Mouse (Mus musculus) regulatory T cell (primary cell): ENCODE results near the gene Mlkl.

Source experiments
- in situ Hi-C: fragments of 300-600 bp; cut with MboI, MseI; formaldehyde crosslinking; loops from one replicate; pipeline ENCODE4 v1.15.1; 2025; ENCODE audit warnings: high pct_unique_total_duplicates

The Mlkl gene

DNA sequence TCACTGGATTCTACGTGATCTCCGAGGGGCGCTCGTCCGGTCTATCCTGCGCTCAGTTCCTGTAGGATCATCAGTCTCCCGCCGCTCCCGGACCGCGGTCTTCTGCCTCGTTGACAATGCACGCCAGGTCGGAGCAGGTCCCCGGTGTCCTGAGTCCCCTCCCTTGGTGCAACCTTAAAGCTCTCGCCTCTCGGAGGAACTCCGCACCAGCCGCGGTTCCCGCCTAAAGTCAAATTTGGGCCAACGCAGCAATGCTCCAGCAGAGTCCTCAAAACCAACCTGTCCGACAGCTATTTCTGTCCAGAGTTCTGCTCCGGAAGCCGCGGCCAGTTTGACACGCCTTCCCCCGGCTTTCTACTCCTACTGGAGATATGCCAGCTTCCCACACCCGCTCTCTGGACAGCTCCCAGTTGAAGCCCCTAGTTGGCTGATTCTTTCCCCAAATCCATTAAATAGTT is at the start of gene Mlkl:
TSS of gene Mlkl (minus strand) at position 288 of the 458 bp plus-strand sequence.
- in situ Hi-C loops, result no loop called here

DNA sequence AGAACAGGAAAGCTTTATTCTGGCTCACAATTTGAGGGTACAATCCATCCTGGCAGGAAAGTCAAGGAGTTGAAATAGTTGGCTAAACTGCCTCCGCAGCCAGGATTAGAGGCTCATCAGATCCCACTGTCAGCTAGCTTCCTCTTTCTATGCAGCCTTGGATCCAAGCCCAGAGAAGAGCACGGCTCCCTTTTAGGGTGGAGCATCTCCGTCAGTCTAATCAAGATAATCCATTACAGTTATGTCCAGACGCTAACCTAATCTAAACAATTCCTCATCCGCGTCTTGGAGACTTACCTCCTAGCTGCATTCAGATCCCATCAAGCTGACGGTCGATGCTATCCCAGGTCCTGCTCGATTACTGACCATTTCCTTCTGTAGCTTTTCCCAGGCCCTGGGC is 47.9 kb upstream of the Mlkl start:
- in situ Hi-C loops, result no loop called here

DNA sequence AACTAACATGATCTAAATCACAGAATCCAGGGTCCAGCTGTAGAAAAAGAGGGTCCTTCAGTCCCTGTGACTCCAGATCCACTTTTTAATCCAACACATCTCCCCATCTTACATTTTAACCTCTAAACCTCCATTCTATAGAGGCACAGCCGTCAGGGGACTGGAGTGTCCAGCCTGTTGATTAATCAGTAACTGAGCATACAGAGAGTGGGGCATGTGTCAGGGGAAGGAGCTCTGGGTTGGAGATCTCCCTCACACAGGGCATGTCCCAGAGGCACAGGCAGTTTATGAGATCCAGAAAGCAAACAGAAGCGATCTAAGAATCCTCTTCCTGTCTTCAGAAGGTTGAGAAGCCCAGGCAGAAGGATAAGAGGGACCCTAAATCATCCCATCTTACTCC is 46.7 kb upstream of the Mlkl start:
- in situ Hi-C loops, result no loop called here

DNA sequence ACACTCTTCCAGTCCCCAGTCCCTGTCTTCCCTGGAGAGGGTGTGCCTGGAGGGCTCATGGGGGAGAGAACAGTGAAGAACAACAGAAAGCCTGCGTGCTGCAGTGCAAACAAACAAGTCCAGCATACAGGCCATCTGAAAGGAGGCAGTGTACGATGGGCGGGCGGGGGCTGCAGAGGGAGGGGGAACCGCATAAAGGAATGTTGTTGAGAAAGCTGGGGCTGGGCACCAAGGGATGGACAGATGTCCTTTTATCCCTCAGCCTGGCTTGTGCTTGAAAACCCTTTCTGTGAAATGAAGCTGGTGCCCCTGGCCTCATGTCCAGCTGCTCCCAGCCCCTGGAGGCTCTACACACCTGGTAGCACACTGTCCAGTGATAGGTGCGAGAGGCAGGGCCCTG is 37.2 kb upstream of the Mlkl start:
- in situ Hi-C loops, result no loop called here

DNA sequence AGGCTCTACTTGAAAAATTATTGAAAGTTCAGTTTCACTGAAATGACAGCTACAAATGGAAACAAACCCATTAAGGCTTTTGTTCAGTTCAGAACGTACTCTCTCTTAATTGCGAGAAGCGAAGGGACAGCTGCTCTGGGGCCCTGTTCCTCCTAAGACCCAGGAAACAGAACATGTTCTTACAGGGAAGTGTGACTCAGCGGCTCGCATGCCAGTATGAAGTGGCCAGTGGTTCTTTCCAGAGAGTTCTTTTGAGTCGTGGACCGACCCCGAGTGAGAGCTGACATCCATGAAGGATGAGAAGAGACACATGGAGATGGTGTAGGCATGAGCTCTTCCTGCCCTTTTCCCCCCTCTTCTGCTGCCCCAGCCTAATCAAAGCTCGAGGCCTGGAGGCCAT is 31.7 kb upstream of the Mlkl start:
- in situ Hi-C loops, result no loop called here

DNA sequence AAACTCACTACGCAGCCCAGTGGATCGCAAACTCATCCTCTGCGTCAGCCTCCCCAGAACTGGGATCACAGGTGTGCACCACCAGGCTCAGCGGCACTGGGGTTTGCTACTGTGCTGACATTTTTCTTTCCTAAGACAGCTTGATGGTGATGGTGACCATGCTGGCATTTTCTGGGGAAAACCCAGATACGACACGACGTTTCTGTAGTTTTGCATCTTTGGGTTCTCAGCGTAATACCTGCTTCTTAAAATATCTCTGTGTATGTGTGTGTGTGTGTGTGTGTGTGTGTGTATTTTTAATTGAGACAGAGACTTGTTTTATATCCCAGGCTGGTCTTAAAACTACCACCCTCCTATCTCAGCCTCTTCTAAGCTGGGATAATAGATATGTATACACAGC is 29.4 kb upstream of the Mlkl start:
- in situ Hi-C loops, result no loop called here

GRCm38 (mm10) chr8:111366610-111367234 is 28.7 kb upstream of the Mlkl start:
- in situ Hi-C loops, result no loop called here

DNA sequence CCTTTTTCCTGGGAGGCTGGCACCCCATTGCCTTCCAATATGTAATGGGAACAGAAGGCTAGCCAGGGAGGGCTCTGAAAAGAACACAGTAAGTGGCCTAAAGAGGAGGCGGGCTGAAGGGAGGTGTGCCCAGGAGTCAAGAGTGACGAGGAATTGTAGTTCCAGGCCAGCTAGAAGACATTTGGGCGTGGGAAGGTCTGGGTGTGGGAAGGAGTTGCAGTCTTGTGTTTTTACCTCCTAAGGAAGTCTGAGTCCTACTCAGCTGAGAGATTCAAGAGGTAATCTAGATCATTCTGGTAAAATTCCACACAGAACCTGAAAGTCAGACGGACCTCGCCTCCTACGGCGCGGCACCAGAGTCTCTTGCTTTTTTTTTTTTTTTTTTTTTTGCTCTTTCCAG is 25.5 kb upstream of the Mlkl start:
- in situ Hi-C loops, result no loop called here

DNA sequence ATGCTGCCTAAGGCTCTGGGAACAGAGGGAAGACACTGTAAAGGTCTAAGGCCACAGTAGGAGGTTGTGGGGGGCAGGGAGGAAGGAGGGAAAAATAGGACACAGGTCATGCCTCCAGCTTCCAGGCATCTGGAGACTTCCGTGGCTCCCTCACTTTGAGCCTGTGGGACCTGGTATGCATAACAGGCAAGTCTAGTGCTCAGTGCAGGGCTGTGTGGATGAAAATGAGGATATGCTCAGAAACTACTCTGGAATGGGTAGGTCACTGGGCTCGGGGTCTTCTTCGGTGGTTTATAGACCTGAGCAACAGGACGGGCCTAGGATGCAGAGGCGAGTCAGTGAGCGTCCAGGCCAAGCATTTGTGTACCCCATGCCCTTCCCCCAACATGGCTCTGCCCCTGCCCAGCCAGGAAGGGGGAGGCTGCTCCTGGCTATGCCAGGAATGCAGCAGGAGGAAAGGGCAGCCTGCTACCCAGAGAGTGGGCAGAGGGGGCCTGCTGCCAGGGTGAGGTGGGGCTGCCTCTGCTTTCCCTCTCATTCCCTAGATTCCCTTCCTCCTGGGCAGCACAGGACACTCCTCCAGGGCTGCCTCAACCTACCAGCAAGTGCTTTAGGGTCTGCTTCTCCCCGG is 22.7 kb upstream of the Mlkl start:
- in situ Hi-C loops, result no loop called here

GRCm38 (mm10) chr8:111359936-111360335 is 22.0 kb upstream of the Mlkl start:
- in situ Hi-C loops, result no loop called here

DNA sequence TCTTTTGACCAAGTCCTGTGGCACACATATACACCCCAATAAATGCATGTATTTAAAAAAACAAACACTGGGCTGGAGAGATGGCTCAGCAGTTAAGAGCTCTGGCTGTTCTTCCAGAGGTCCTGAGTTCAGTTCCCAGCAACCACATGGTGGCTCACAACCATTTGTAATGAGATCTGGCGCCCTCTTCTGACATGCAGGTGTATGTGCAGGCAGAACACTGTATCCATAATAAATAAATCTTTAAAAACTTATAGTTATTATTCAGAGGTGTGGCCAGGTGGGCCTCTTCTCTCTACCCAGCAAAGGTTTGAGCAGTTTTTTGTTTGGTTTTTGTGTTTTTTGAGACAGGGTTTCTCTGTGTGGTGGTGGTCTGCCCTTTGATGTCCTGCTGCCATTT is 20.9 kb upstream of the Mlkl start:
- in situ Hi-C loops, result no loop called here

DNA sequence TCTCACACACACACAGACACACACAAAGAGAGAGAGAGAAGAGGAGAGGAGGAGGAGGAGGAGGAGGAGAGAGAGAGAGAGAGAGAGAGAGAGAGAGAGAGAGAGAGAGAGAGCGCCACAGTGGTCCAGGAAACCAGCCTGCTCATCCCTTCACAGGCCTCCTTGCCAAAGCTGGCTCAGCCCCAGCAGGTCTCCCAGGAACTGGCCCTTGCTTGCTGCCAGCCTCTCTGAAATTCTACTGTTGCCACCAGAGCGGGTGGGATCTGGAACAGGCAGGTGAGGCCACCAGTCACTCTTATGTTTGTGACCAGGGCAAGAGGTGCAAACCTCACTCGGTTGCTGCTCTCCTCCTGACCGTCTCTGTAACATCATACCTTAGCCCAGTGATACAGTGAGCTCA is 19.5 kb upstream of the Mlkl start:
- in situ Hi-C loops, result no loop called here

GRCm38 (mm10) chr8:111353497-111353896 is 15.5 kb upstream of the Mlkl start:
- in situ Hi-C loops, result no loop called here

DNA sequence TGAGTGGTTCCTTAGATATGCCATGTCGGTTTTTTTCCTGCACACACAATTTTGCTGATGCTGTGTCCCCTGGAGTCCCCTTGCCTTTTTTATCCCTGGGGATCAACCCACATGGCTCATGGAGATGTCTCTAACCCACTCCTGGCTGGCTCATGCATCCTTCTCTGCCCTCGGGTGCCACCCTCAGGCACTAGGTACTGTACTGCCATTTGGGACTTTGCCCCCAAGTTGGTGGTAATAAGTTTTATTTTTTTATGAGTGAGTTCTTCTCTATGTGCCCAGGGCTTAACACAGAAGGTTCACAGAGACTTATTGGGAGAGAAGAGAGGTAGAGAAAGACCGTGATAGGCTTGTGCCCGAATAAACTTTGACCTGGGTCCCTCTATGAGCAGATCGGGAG is 14.3 kb upstream of the Mlkl start:
- in situ Hi-C loops, result no loop called here

GRCm38 (mm10) chr8:111350577-111350976 is 12.6 kb upstream of the Mlkl start:
- in situ Hi-C loops, result no loop called here

DNA sequence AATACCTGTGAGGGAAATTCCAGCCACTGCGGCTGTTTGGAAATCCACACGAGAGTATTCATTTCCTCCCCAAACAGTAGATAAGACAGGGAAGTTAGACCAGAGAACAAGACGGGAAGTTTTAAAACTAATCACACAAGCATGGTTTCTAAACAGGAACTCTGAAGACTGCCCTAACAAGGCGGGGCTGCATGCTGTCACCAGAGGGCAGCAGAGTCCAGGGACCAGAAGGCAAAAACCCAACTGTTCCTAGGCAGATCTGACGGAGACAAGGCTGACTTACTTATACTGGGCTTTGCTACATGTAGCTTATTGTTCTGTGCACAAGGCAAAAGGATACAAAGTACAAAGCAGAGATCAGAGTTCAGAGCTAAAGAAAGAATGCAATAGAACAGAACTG is 5.2 kb upstream of the Mlkl start:
- in situ Hi-C loops, result loop anchor here (10.0 kb wide), 1 partner anchor 282 kb away; no protein-coding TSS in a partner anchor

DNA sequence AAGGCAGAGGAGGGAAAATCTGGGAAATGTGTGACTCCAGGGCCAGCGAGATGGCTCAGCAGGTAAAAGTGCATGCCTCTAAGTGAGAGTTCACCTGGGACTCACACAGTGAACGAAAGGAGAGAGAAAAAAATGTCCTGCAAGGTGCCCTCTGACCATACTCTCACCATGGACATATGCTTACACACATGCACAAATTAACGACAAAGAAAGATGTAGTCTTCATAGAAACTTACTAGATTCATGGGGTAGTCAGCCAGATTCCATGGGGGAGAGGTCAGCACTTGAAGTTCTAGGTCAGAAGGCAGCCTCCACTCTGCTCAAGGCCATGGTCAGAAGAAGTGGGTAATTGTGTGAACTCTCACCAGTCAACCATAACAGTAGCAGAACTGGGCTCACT is 2.2 kb upstream of the Mlkl start:
- in situ Hi-C loops, result loop anchor here (10.0 kb wide), 1 partner anchor 285 kb away; no protein-coding TSS in a partner anchor

GRCm38 (mm10) chr8:111338370-111339208 is 612 bp upstream of the Mlkl start:
- in situ Hi-C loops, result no loop called here

DNA sequence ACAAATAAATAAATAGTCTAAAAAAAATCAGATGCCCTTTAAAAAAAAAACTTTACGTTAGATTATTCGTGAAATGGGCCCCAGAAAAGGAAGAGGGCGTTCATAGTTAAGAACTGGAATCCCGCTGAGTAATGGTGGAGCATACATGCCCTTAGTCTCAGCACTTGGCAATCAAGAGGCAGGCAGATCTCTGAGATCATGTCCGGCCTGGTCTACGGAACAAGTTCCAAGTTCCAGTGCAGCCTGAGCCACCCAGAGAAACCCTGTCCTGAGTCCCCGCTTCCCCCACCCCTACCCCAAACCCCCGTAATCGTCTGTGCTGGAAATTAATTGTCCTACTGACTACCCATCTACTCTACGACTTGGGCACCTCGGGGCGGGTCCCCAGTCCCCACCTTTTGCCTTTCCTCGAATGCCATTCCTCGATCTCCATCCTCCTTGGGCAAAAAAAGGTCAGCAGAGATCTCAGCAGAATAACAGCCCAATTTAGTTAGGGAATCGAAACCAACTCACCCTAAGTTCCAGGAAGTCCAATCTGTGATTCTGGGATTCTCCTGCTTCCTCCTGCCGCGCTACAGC is 577 bp downstream of the Mlkl start:
- in situ Hi-C loops, result no loop called here

DNA sequence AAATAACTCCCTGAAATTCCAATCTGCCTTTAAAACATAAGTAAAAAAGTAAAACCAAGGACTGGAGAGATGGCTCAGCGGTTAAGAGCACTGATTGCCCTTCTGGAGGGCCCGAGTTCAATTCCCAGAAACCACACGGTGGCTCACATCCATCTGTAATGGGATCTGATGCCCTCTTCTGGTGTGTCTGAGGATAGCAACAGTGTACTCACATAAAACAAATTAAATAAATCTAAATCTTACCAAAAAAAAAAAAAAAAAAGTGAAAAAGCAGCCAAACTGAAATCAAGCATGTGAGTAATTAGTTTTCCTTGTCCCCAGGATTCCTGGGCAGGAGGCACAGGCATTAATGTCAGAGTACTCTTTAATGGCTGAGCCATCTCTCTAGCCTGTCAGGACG is 1.3 kb downstream of the Mlkl start:
- in situ Hi-C loops, result no loop called here

DNA sequence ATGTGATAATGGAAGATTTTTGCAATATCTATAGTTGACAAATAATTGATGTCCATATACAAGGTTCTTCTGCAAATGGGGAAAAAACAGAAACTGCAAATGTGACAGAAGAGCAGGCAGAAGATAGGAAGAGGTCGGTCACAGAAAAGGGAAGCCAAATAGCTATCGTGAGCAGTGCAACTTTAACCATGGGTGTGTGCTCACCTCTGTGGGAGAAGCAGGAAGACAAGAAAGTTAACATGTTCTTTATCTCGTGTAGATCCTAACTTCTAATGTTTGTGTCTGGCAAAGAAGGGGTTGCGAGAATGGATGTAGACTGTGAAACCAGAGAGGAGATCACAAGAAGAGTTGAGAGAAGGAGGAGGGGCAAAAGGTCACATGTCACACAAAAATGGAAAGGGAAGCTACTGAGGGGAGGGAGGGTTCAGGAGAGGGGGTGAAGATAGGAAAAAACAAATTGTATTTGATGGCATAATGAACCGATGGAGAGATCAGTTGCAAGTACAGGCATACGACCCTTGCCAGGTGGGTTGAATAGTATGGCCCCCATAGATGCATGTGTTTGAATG is 12.7 kb downstream of the Mlkl start:
- in situ Hi-C loops, result no loop called here

DNA sequence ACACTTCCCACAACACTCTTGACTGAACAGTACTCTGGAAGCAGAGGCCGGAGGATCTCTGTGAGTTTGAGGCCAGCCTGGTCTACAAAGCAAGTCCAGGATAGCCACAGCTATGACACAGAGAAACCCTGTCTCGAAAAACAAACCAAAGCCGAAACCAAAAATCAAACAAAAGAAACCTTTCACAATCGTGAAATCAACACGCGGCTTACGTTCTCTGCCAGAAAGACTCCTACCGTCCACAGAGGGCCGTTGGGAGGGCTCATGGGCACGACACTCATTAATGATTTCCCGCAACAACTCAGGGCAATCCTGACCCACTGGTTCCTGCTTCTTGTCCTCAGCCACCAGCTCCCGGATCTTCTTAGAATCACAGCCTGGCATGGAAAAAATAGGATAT is 23.2 kb downstream of the Mlkl start:
- in situ Hi-C loops, result loop anchor here (10.0 kb wide), 1 partner anchor 320 kb away; the partner anchor contains the start of gene Ldhd
